Mouse (Mus musculus) lung, embryonic 15.5 days (tissue): ENCODE measurements around the gene Dst. TPM values are rescaled to one million over a fixed set of nuclear protein-coding genes. Genes with fewer than 3 reads are reported as not detected.

Experiments used
- ATAC-seq: fragments of 200-750 bp; cut with Nextera tagmentation; 2 replicates; pipeline ENCODE4 v1.8.0; 2017; ENCODE audit warnings: moderate number of reproducible peaks, borderline replicate concordance; ENCODE audit not compliant: low FRiP score, low TSS enrichment; ENCODE audit errors: extremely low read depth
- H3K27ac ChIP-seq: fragments of 300-500 bp; sonication (generic); 2 replicates; pipeline ENCODE4 v1.5.1; 2015; ENCODE audit warnings: moderate library complexity, mild to moderate bottlenecking, inconsistent platforms
- H3K27me3 ChIP-seq: fragments of 300-500 bp; sonication (generic); 2 replicates; pipeline ENCODE4 v1.6.1; 2015; ENCODE audit warnings: inconsistent platforms
- H3K36me3 ChIP-seq: fragments of 300-500 bp; sonication (generic); 2 replicates; pipeline ENCODE4 v1.6.1; 2015; ENCODE audit warnings: inconsistent platforms
- H3K4me1 ChIP-seq: fragments of 300-500 bp; sonication (generic); 2 replicates; pipeline ENCODE4 v1.6.1; 2015; ENCODE audit warnings: inconsistent platforms
- H3K4me2 ChIP-seq: fragments of 300-500 bp; sonication (generic); 2 replicates; pipeline ENCODE4 v1.6.1; 2015; ENCODE audit warnings: inconsistent platforms, mild to moderate bottlenecking, moderate library complexity
- H3K4me3 ChIP-seq: fragments of 300-500 bp; sonication (generic); 2 replicates; pipeline ENCODE4 v1.5.1; 2015; ENCODE audit warnings: mild to moderate bottlenecking, inconsistent platforms
- H3K9ac ChIP-seq: fragments of 300-500 bp; sonication (generic); 2 replicates; pipeline ENCODE4 v1.6.1; 2015; ENCODE audit warnings: inconsistent platforms
- H3K9me3 ChIP-seq: fragments of 300-500 bp; sonication (generic); 2 replicates; pipeline ENCODE4 v1.6.1; 2016; ENCODE audit warnings: inconsistent platforms
- WGBS: fragments of 180-500 bp; shearing (Covaris S2); methylation state at CpG from one replicate; pipeline ENCODE4 v1.1.7; 2015; 5-methylcytosine and 5-hydroxymethylcytosine counted together
- polyA plus RNA-seq: library from polyadenylated mRNA; unstranded; fragments of >200 nt; fragmentation: Nextera tagmentation; extraction: Ambion mirVana; gene quantifications from 2 replicates; pipeline ENCODE4 v1.2.1, GENCODE M21; 2015

Dst gene
- polyA plus RNA-seq, 1 experiment from 2014 or later = 15.2 TPM

DNA sequence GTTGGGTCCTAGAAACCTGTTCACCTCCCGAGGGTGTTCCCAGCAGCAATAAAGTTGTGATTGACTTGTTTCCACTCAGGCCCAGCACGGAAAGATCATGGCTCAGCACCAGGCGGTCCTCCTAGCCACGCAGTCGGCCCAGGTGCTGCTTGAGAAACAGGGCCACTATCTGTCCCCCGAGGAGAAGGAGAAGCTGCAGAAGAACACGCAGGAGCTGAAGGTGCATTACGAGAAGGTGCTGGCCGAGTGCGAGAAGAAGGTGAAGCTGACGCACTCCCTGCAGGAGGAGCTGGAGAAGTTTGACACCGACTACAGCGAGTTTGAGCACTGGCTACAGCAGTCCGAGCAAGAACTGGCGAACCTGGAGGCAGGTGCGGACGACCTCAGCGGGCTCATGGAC is 292.8 kb downstream of the Dst start:
- Histone ChIP-seq H3K4me2 (no peak overlapping the region), H3K36me3 (peaks cover 6% of the 10 kb centered on the region; the same call in 1 of the 2 replicates), H3K4me1 (no peaks in the 10 kb centered on the region), H3K27ac (no peak overlapping the region), H3K9ac (no peak overlapping the region), H3K27me3 (no peaks in the 10 kb centered on the region), H3K9me3 (no peaks in the 10 kb centered on the region), H3K4me3 (no peak overlapping the region)
- ATAC-seq = no peak
- WGBS = 87% methylated on average over 18 of the region's 18 CpGs

- H3K4me2 ChIP-seq = no peak overlapping the region
- H3K9ac ChIP-seq = no peak overlapping the region
- no peak for ATAC-seq
- WGBS = 34% methylated on average over 4 of the region's 4 CpGs
- peaks cover 6% of the 10 kb centered on the region; the same call in 1 of the 2 replicates for H3K36me3 ChIP-seq
- no peak overlapping the region for H3K4me3 ChIP-seq
- H3K27me3 ChIP-seq = no peaks in the 10 kb centered on the region
- no peaks in the 10 kb centered on the region for H3K4me1 ChIP-seq
- H3K9me3 ChIP-seq = no peaks in the 10 kb centered on the region
- no peak overlapping the region for H3K27ac ChIP-seq
Measured at GRCm38 (mm10) chr1:34201483-34201882, 293.5 kb downstream of the Dst start.

GRCm38 (mm10) chr1:34211704-34212103 is 303.7 kb downstream of the Dst start:
- no peaks in the 10 kb centered on the region for H3K36me3 ChIP-seq
- 81% methylated on average over 3 of the region's 3 CpGs for WGBS
- ATAC-seq = no peak
- no peak overlapping the region for H3K9ac ChIP-seq
- H3K27ac ChIP-seq = no peak overlapping the region
- no peaks in the 10 kb centered on the region for H3K9me3 ChIP-seq
- no peaks in the 10 kb centered on the region for H3K4me1 ChIP-seq
- no peaks in the 10 kb centered on the region for H3K27me3 ChIP-seq
- no peak overlapping the region for H3K4me2 ChIP-seq
- no peak overlapping the region for H3K4me3 ChIP-seq

DNA sequence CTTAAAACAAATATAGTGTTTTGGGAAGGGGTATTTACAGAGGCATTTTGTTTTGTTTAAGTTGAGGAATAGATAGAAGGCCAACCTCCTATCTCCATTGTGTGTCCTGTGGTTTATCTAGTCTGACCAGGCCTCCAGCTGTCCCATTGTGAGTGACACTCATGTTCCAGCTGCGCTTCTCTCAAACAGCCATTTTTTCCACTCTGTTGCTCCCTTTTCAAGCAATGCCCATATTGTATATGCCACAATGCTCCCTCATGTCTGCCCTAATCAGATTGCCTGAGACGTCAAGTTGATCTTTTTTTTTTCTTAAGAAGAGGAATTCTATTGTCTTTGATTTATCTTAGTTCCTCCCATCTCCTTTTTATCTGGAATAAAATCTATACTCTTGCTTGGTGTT is 308.4 kb downstream of the Dst start:
- no peak overlapping the region for H3K9ac ChIP-seq
- H3K4me1 ChIP-seq = no peaks in the 10 kb centered on the region
- 55% methylated on average over 2 of the region's 2 CpGs for WGBS
- no peak for ATAC-seq
- no peak overlapping the region for H3K4me3 ChIP-seq
- H3K4me2 ChIP-seq = no peak overlapping the region
- H3K27ac ChIP-seq = no peak overlapping the region
- no peaks in the 10 kb centered on the region for H3K36me3 ChIP-seq
- no peaks in the 10 kb centered on the region for H3K27me3 ChIP-seq
- no peaks in the 10 kb centered on the region for H3K9me3 ChIP-seq

DNA sequence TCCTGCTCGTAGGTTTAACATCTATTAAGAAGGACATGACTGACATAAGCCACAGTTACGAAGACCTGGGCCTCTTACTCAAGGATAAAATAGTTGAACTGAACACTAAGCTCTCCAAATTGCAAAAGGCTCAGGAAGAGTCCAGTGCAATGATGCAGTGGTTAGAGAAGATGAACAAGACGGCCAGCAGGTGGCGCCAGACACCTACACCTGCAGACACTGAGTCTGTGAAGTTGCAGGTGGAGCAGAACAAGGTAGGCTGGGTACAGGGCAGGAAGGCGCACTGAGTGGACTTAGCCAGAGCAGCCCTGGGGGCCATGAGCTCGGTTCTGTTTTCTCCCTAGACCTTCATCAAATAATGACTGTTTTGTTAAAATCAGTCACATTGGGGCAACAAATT is 310.3 kb downstream of the Dst start:
- ATAC-seq = peak; percentile 79
- no peak overlapping the region for H3K9ac ChIP-seq
- no peaks in the 10 kb centered on the region for H3K27me3 ChIP-seq
- no peak overlapping the region for H3K4me2 ChIP-seq
- whole genome bisulfite sequencing = 24% methylated on average over 6 of the region's 6 CpGs
- no peak overlapping the region for H3K27ac ChIP-seq
- no peaks in the 10 kb centered on the region for H3K9me3 ChIP-seq
- H3K36me3 ChIP-seq = no peaks in the 10 kb centered on the region
- H3K4me3 ChIP-seq = no peak overlapping the region
- H3K4me1 ChIP-seq = no peaks in the 10 kb centered on the region

- ATAC-seq = no peak
- Histone ChIP-seq H3K4me3 (no peak overlapping the region), H3K36me3 (no peaks in the 10 kb centered on the region), H3K9ac (no peak overlapping the region), H3K4me2 (no peak overlapping the region), H3K27me3 (no peaks in the 10 kb centered on the region), H3K9me3 (no peaks in the 10 kb centered on the region), H3K4me1 (no peaks in the 10 kb centered on the region), H3K27ac (no peak overlapping the region)
- WGBS = 68% methylated on average over 9 of the region's 9 CpGs
Measured at GRCm38 (mm10) chr1:34218801-34219200, 310.8 kb downstream of the Dst start.

GRCm38 (mm10) chr1:34220094-34220601 is 312.1 kb downstream of the Dst start:
- H3K4me1 ChIP-seq = no peaks in the 10 kb centered on the region
- no peak overlapping the region for H3K27ac ChIP-seq
- ATAC-seq = no peak
- no peaks in the 10 kb centered on the region for H3K36me3 ChIP-seq
- H3K4me2 ChIP-seq = no peak overlapping the region
- 73% methylated on average over 11 of the region's 11 CpGs for WGBS
- H3K9me3 ChIP-seq = no peaks in the 10 kb centered on the region
- H3K4me3 ChIP-seq = no peak overlapping the region
- H3K27me3 ChIP-seq = no peaks in the 10 kb centered on the region
- H3K9ac ChIP-seq = no peak overlapping the region

DNA sequence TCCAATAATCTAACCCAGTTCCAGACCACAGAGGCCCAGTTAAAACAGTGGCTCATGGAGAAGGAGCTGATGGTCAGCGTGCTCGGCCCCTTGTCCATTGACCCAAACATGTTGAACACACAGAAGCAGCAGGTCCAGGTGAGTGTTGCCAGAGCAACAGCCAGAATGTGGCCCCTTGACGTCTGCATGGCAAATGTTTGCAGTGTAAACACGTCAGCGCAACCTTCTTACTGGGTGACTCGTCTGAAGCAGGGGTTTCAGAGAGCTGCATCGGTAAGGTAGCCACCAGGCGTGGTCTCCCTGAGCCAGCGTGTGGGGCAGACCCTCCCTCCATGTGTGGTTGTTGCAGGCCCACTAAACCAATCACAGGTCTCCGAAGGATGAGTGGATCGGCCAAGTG is 315.8 kb downstream of the Dst start:
- 66% methylated on average over 11 of the region's 11 CpGs for WGBS
- ATAC-seq = no peak
- H3K27ac ChIP-seq = no peak overlapping the region
- H3K36me3 ChIP-seq = no peaks in the 10 kb centered on the region
- no peak overlapping the region for H3K4me2 ChIP-seq
- no peaks in the 10 kb centered on the region for H3K9me3 ChIP-seq
- H3K4me1 ChIP-seq = no peaks in the 10 kb centered on the region
- no peak overlapping the region for H3K4me3 ChIP-seq
- no peaks in the 10 kb centered on the region for H3K27me3 ChIP-seq
- no peak overlapping the region for H3K9ac ChIP-seq

DNA sequence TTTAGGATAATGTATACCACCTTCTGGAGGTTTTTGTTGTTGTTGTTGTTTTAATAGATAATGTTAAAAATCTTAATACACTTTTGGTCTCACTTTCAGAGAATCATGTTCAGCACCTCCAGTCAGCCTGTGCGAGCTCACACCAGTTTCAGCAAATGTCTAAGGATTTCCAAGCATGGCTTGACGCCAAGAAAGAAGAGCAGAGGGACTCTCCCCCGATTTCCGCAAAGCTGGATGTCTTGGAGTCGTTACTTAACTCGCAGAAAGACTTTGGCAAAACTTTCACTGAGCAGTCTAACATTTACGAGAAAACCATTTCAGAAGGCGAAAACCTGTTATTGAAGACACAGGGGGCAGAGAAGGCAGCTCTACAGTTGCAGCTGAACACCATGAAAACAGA is 319.7 kb downstream of the Dst start:
- WGBS = 56% methylated on average over 8 of the region's 8 CpGs
- no peaks in the 10 kb centered on the region for H3K4me1 ChIP-seq
- H3K27me3 ChIP-seq = no peaks in the 10 kb centered on the region
- H3K9ac ChIP-seq = no peak overlapping the region
- H3K4me2 ChIP-seq = no peak overlapping the region
- H3K27ac ChIP-seq = no peak overlapping the region
- no peak for ATAC-seq
- H3K9me3 ChIP-seq = no peaks in the 10 kb centered on the region
- H3K4me3 ChIP-seq = no peak overlapping the region
- no peaks in the 10 kb centered on the region for H3K36me3 ChIP-seq

GRCm38 (mm10) chr1:34231041-34231440 is 323.0 kb downstream of the Dst start:
- no peak overlapping the region for H3K4me3 ChIP-seq
- ATAC-seq = no peak
- H3K27me3 ChIP-seq = no peaks in the 10 kb centered on the region
- no peak overlapping the region for H3K27ac ChIP-seq
- WGBS = 65% methylated on average over 2 of the region's 2 CpGs
- H3K4me2 ChIP-seq = no peak overlapping the region
- H3K36me3 ChIP-seq = no peaks in the 10 kb centered on the region
- peaks cover 2% of the 10 kb centered on the region; the same call in 1 of the 2 replicates for H3K4me1 ChIP-seq
- no peak overlapping the region for H3K9ac ChIP-seq
- no peaks in the 10 kb centered on the region for H3K9me3 ChIP-seq

GRCm38 (mm10) chr1:34236254-34236723 is 328.3 kb downstream of the Dst start:
- peak; percentile 84; the same call in 1 of the 2 replicates for ATAC-seq
- H3K4me3 ChIP-seq = peak overlapping the region; percentile 54
- no peaks in the 10 kb centered on the region for H3K9me3 ChIP-seq
- no peaks in the 10 kb centered on the region; the same call in 1 of the 2 replicates for H3K27me3 ChIP-seq
- H3K4me1 ChIP-seq = peaks cover 27% of the 10 kb centered on the region
- H3K4me2 ChIP-seq = peak overlapping the region; percentile 92
- H3K9ac ChIP-seq = peak overlapping the region; percentile 52
- H3K36me3 ChIP-seq = no peaks in the 10 kb centered on the region
- peak overlapping the region; percentile 41; the same call in 1 of the 2 replicates for H3K27ac ChIP-seq
- WGBS = under 1% methylated on average over 28 of the region's 28 CpGs

GRCm38 (mm10) chr1:34237211-34237610 is 329.2 kb downstream of the Dst start:
- Histone ChIP-seq H3K9me3 (no peaks in the 10 kb centered on the region), H3K27ac (no peak overlapping the region), H3K4me2 (peak overlapping the region; percentile 92), H3K27me3 (no peaks in the 10 kb centered on the region; the same call in 1 of the 2 replicates), H3K4me3 (peak overlapping the region; percentile 54), H3K4me1 (peaks cover 27% of the 10 kb centered on the region), H3K9ac (0 out of 2 replicates have a peak overlapping the region, but pooled peaks have one; percentile 52), H3K36me3 (no peaks in the 10 kb centered on the region)
- 6% methylated on average over 14 of the region's 14 CpGs for WGBS
- no peak for ATAC-seq
